Mouse (Mus musculus) lung, embryonic 15.5 days (tissue): Measurements from ENCODE around the gene Rsph9. TPM values are rescaled to one million over a fixed set of nuclear protein-coding genes. Genes with fewer than 3 reads are reported as not detected.

ENCODE experiments used
- ATAC-seq: fragments of 200-750 bp; cut with Nextera tagmentation; 2 replicates; pipeline ENCODE4 v1.8.0; 2017; ENCODE audit warnings: moderate number of reproducible peaks, borderline replicate concordance; ENCODE audit not compliant: low FRiP score, low TSS enrichment; ENCODE audit errors: extremely low read depth
- H3K27ac ChIP-seq: fragments of 300-500 bp; sonication (generic); 2 replicates; pipeline ENCODE4 v1.5.1; 2015; ENCODE audit warnings: moderate library complexity, mild to moderate bottlenecking, inconsistent platforms
- H3K27me3 ChIP-seq: fragments of 300-500 bp; sonication (generic); 2 replicates; pipeline ENCODE4 v1.6.1; 2015; ENCODE audit warnings: inconsistent platforms
- H3K36me3 ChIP-seq: fragments of 300-500 bp; sonication (generic); 2 replicates; pipeline ENCODE4 v1.6.1; 2015; ENCODE audit warnings: inconsistent platforms
- H3K4me1 ChIP-seq: fragments of 300-500 bp; sonication (generic); 2 replicates; pipeline ENCODE4 v1.6.1; 2015; ENCODE audit warnings: inconsistent platforms
- H3K4me2 ChIP-seq: fragments of 300-500 bp; sonication (generic); 2 replicates; pipeline ENCODE4 v1.6.1; 2015; ENCODE audit warnings: inconsistent platforms, mild to moderate bottlenecking, moderate library complexity
- H3K4me3 ChIP-seq: fragments of 300-500 bp; sonication (generic); 2 replicates; pipeline ENCODE4 v1.5.1; 2015; ENCODE audit warnings: mild to moderate bottlenecking, inconsistent platforms
- H3K9ac ChIP-seq: fragments of 300-500 bp; sonication (generic); 2 replicates; pipeline ENCODE4 v1.6.1; 2015; ENCODE audit warnings: inconsistent platforms
- H3K9me3 ChIP-seq: fragments of 300-500 bp; sonication (generic); 2 replicates; pipeline ENCODE4 v1.6.1; 2016; ENCODE audit warnings: inconsistent platforms
- WGBS: fragments of 180-500 bp; shearing (Covaris S2); methylation state at CpG from one replicate; pipeline ENCODE4 v1.1.7; 2015; 5-methylcytosine and 5-hydroxymethylcytosine counted together
- polyA plus RNA-seq: library from polyadenylated mRNA; unstranded; fragments of >200 nt; fragmentation: Nextera tagmentation; extraction: Ambion mirVana; gene quantifications from 2 replicates; pipeline ENCODE4 v1.2.1, GENCODE M21; 2015

Rsph9 gene
- polyA plus RNA-seq: 17.0 and 19.4 TPM in 2 replicates

DNA sequence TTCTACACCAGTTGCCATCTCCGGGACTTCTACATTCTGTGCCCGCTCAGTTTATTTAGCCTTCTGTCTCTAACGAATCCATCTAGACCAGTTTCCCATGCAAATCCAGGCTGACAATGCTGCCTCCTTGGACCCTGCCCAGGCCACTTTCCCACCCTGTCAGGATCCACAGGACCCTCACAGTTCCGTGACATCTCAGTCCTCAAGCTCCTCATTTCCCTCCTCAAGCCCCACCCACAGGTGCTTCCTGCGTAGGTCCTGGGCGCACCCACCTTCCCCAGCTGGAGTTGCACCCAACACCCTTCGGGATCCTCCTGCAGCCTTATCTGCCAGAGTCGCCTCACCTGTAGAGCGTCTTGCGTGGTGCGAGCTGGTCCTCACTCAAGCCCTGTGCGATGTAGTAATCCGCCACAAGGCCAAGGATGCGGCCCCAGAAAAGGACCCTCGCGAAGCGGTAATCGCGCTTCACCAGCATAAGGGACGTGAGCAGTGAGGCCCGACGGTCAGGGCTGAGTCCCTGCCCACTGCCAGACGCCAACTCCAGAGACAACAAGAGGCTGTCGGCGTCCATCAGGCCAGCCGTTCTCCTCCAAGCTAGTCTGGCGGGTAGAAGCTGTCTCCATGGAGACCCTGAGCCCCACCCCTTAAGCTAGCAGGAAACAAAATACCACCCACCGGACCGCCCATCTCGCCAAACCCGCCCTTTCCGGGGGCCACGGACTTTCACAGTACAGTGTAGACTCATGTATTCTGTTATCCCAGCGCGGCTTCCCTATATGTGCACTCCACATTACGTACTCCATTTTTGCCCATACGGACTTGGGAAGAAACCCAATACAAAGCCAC lies at the start of gene Rsph9:
Rsph9 (minus strand) TSS at position 639 of the 846 bp plus-strand sequence.
- H3K4me3 ChIP-seq: peak within 1 kb of the TSS; percentile 50
- H3K9me3 ChIP-seq: no peaks in the 10 kb centered on the region
- H3K27ac ChIP-seq: peak within 1 kb of the TSS; percentile 49; the same call in 1 of the 2 replicates
- no peaks in the 10 kb centered on the region for H3K27me3 ChIP-seq
- H3K4me1 ChIP-seq: peaks cover 17% of the 10 kb centered on the region
- peak within 1 kb of the TSS; percentile 86 for H3K4me2 ChIP-seq
- peaks cover 31% of the 10 kb centered on the region for H3K36me3 ChIP-seq
- peak within 1 kb of the TSS; percentile 38 for H3K9ac ChIP-seq
- ATAC-seq: peak; percentile 96
- 4% methylated on average over 37 of the region's 37 CpGs for WGBS

DNA sequence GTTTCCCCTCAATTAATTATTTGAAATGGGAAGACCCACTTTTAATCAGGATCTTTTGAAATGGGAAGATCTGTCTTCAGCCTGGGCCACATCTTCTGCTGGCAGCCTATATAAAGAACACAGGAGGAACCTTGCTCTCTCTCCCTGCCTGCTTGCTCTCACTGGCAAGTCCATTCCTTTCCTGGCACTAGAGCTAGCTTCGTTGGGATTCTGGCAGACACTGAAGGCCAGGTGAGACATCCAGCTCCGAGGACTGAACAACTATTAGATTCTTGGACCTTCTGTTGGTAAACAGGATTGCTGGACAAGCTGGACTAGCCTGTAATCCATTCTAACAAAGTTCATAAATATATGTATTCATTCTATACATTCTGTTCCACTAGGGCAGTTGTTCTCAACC lies 44.8 kb upstream of the Rsph9 start:
- no peaks in the 10 kb centered on the region for H3K4me1 ChIP-seq
- peaks cover 88% of the 10 kb centered on the region for H3K36me3 ChIP-seq
- no peak overlapping the region for H3K4me3 ChIP-seq
- no peaks in the 10 kb centered on the region for H3K9me3 ChIP-seq
- H3K27me3 ChIP-seq: no peaks in the 10 kb centered on the region
- ATAC-seq: no peak
- H3K27ac ChIP-seq: no peak overlapping the region
- WGBS: 81% methylated on average over 2 of the region's 2 CpGs
- no peak overlapping the region for H3K9ac ChIP-seq
- no peak overlapping the region for H3K4me2 ChIP-seq

DNA sequence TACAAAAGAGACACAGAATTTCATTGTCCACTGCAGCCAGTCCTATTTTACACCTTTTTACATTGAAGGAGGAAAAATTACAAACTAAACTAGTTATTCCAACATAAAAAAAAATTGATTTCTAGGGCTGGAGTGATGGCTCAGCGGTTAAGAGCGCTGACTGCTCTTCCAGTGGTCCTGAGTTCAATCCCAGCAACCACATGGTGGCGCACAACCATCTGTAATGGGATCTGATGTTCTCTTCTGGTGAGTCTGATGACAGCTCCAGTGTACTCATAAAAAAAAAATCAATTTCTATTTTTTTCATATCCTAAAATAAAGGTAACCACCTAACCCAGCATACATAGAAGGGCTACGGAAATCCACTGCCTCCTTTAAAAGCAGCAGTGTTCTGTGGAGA lies 38.3 kb upstream of the Rsph9 start:
- H3K27ac ChIP-seq: no peak overlapping the region
- WGBS: 80% methylated on average over 4 of the region's 4 CpGs
- ATAC-seq: no peak
- H3K27me3 ChIP-seq: no peaks in the 10 kb centered on the region
- no peak overlapping the region for H3K4me2 ChIP-seq
- no peak overlapping the region for H3K4me3 ChIP-seq
- peaks cover 92% of the 10 kb centered on the region for H3K36me3 ChIP-seq
- no peak overlapping the region for H3K9ac ChIP-seq
- no peaks in the 10 kb centered on the region for H3K4me1 ChIP-seq
- H3K9me3 ChIP-seq: no peaks in the 10 kb centered on the region

DNA sequence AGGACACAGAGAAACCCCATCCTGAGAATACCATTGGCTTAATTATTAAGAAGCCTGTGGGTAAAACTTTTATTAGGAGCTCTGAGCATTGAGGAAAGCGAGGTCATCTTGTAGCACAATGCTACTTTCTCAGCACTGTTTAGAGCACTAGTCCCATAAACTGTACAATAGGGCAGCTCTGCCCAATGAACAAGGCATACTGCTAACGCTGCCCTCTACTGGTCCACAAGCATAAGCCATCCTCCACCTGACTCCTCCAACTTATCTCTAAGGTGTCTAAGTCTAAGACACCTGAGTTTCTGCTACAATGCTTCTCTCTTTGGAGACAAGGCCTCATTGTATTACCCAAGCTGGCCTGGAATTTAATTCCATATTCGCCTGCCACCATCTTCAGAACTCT lies 26.5 kb upstream of the Rsph9 start:
- H3K36me3 ChIP-seq: peaks cover 84% of the 10 kb centered on the region
- no peak overlapping the region for H3K4me3 ChIP-seq
- no peak overlapping the region for H3K27ac ChIP-seq
- WGBS: 71% methylated on average over 3 of the region's 3 CpGs
- H3K9ac ChIP-seq: no peak overlapping the region
- no peaks in the 10 kb centered on the region for H3K9me3 ChIP-seq
- H3K4me2 ChIP-seq: no peak overlapping the region
- no peaks in the 10 kb centered on the region for H3K27me3 ChIP-seq
- ATAC-seq: no peak
- no peaks in the 10 kb centered on the region for H3K4me1 ChIP-seq

DNA sequence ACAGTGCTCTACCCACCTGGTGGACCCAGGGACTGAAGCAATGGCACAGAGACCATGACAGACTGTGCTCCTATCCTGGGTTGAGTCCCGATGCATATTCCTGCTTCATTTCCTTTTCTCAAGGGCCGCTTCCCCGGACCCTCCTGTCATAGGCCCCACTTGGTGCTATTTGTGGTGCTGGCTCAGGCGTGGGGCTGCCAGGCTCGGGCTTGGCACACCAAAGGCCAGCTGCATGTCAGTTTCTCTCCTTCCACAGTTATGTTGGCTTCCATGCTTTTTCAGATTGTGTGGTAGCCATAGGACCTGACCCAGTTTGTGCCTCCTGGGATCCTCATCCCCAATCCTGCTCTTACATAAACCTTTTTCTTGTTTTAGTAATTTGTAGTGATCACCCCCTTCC lies 24.8 kb upstream of the Rsph9 start:
- Histone ChIP-seq H3K4me3 (no peak overlapping the region), H3K9me3 (no peaks in the 10 kb centered on the region), H3K36me3 (peaks cover 89% of the 10 kb centered on the region), H3K9ac (no peak overlapping the region), H3K27me3 (no peaks in the 10 kb centered on the region), H3K4me1 (no peaks in the 10 kb centered on the region), H3K4me2 (no peak overlapping the region), H3K27ac (no peak overlapping the region)
- ATAC-seq: no peak
- WGBS: 89% methylated on average over 5 of the region's 5 CpGs

DNA sequence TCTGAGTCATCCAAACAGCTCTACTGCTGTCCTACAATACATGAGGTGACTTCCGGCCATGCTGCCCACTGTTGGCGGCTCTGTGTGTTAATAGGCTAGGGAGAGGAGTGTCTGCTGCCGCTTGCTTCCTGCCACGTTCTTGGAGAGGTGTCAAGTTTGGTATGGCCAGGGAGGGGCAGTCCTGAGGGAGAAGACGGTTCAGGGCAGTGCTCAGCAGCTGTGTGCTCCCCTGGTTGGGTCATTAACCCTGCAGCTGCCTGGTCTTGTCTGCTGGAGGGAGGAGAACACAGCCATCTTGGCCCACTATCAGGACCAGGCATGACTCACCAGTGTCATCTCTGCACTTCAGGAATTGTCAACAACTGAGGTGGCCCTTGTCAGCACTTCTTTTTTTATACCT lies 24.3 kb upstream of the Rsph9 start:
- no peak for ATAC-seq
- Histone ChIP-seq H3K4me3 (no peak overlapping the region), H3K4me1 (peaks cover 2% of the 10 kb centered on the region), H3K4me2 (no peak overlapping the region), H3K9me3 (no peaks in the 10 kb centered on the region), H3K9ac (no peak overlapping the region), H3K36me3 (peaks cover 87% of the 10 kb centered on the region), H3K27me3 (no peaks in the 10 kb centered on the region), H3K27ac (no peak overlapping the region)
- 45% methylated on average over 5 of the region's 5 CpGs for WGBS

DNA sequence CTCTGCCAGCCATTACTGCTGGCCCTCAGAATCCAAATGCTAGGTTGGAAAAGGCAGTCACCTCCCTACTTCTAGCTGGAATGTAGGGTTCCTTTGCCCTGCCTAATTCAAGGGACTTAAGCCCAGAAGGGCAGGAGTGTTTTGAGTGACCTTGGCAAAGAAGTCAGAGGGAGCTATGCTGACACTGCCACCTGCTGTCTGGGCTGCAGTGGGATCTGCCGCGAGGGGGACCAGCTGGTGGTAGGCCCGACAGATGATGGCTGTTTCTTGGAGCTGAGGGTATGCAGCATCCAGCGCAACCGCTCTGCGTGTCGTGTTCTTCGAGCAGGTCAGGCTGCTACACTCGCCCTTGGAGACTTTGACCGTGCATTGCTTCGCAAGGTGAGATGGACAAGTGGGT lies 23.0 kb upstream of the Rsph9 start:
- Histone ChIP-seq H3K36me3 (peaks cover 74% of the 10 kb centered on the region), H3K9me3 (no peaks in the 10 kb centered on the region), H3K4me2 (no peak overlapping the region), H3K27ac (no peak overlapping the region), H3K4me1 (peaks cover 15% of the 10 kb centered on the region), H3K4me3 (no peak overlapping the region), H3K9ac (no peak overlapping the region), H3K27me3 (no peaks in the 10 kb centered on the region)
- WGBS: 86% methylated on average over 11 of the region's 11 CpGs
- no peak for ATAC-seq

DNA sequence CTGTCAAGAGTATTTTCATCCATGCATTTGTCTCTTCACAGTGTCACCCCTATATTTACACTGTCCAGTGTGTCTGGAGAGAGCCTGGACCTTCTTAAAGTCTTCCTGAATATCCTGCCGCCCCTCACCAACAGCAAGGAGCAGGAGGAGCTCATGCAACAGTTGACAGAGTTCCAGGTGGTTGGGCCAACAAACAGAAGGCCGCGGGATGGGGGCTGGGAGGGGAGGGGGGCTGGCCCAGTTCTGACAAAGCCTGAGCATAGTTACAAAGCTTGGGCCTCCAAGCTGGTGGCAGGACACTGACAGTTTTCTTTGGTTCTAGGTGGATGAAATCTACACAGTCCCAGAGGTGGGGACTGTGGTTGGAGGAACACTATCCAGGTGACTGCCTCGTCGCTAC lies 22.3 kb upstream of the Rsph9 start:
- 74% methylated on average over 5 of the region's 5 CpGs for WGBS
- no peak for ATAC-seq
- H3K27ac ChIP-seq: no peak overlapping the region

DNA sequence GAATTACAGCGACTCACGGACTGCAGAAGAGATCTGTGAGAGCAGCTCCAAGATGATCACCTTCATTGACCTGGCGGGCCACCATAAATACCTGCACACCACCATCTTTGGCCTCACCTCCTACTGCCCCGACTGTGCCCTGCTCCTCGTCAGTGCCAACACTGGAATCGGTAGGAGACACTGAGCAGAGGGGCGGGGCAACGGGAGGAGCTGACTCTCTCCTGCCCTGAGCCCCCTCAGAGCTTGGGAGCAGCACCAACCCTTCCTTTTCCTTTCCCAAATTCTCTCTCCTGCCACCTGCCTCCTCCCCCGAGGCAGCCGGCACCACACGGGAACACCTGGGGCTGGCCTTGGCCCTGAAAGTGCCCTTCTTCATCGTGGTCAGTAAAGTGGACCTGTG lies 21.4 kb upstream of the Rsph9 start:
- WGBS: 87% methylated on average over 12 of the region's 12 CpGs
- peaks cover 62% of the 10 kb centered on the region for H3K36me3 ChIP-seq
- H3K9me3 ChIP-seq: no peaks in the 10 kb centered on the region
- H3K4me1 ChIP-seq: peaks cover 19% of the 10 kb centered on the region
- no peak overlapping the region for H3K9ac ChIP-seq
- no peak overlapping the region for H3K4me3 ChIP-seq
- ATAC-seq: no peak
- no peak overlapping the region for H3K4me2 ChIP-seq
- H3K27me3 ChIP-seq: no peaks in the 10 kb centered on the region
- no peak overlapping the region for H3K27ac ChIP-seq

More for the DNA sequence above, 22.3 kb upstream of the Rsph9 start:
- H3K27me3 ChIP-seq: no peaks in the 10 kb centered on the region
- no peak overlapping the region for H3K4me3 ChIP-seq
- H3K9ac ChIP-seq: no peak overlapping the region
- no peak overlapping the region for H3K4me2 ChIP-seq
- no peaks in the 10 kb centered on the region for H3K9me3 ChIP-seq
- H3K4me1 ChIP-seq: peaks cover 19% of the 10 kb centered on the region
- peaks cover 70% of the 10 kb centered on the region for H3K36me3 ChIP-seq

DNA sequence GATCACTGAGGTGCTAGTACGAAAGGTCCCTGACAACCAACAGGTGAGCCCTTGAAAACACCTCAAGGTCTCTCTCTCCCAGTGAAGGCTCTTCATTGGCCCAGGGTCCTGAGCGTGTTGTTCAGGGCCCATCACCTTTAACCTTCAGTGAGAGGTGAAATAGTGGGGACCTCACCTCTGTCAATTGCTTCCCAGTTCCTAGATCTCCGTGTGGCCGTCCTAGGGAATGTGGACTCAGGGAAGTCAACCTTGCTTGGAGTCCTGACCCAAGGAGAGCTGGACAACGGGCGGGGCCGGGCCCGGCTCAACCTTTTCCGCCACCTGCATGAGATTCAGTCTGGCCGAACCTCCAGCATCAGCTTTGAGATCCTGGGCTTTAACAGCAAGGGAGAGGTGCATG lies 20.8 kb upstream of the Rsph9 start:
- Histone ChIP-seq H3K27me3 (no peaks in the 10 kb centered on the region), H3K9ac (no peak overlapping the region), H3K4me3 (no peak overlapping the region), H3K27ac (no peak overlapping the region), H3K36me3 (peaks cover 59% of the 10 kb centered on the region), H3K9me3 (no peaks in the 10 kb centered on the region), H3K4me2 (no peak overlapping the region), H3K4me1 (peaks cover 20% of the 10 kb centered on the region)
- WGBS: 92% methylated on average over 10 of the region's 10 CpGs
- no peak for ATAC-seq

DNA sequence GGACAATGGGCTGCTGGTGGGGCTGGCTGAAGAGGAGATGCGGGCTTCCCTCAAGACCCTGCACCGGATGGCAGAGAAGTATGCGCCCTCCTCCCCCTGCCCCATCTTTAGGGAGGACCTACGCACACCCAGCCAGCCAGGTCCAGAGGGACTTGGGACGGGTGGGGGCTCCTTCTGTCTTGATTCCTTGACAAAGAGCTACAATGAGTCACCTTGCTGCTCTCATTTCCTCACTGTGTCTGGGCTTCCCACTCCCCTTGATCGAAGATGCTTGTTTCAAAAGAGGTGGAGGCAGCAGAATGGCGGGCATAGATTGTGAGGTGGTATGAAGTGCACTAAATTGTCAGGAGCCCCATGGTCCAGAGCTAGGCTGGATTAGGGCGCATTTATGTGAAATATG lies 20.3 kb upstream of the Rsph9 start:
- ATAC-seq: no peak
- Histone ChIP-seq H3K27ac (no peak overlapping the region), H3K36me3 (peaks cover 54% of the 10 kb centered on the region), H3K4me1 (peaks cover 25% of the 10 kb centered on the region), H3K4me3 (no peak overlapping the region), H3K4me2 (no peak overlapping the region), H3K27me3 (no peaks in the 10 kb centered on the region), H3K9me3 (no peaks in the 10 kb centered on the region), H3K9ac (no peak overlapping the region)
- WGBS: 93% methylated on average over 8 of the region's 8 CpGs

DNA sequence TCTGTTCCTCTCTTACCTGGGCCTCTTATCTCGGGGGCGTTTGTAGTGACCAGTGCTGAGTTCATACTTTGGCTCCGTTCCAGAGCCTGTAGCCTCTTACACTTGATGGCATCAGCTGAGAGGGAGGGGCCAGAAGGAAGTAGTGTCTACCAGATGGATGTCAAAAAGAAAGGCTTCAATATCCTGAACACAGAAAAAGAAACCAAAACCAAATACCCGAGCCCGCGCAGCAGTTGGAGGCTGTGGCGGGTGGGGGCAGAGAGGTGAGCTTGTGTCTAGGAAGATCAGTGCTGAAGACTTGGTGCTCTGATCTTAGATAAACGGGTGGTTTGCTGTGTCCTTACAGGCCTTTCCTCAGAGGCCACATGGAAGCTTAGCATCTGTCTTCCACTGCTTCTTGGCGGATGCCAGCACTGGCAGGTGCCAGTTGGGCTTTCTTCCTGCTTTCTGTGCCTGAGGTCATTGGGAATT lies 19.0 kb upstream of the Rsph9 start:
- peak overlapping the region; percentile 68 for H3K4me3 ChIP-seq

More for the DNA sequence above, 19.0 kb upstream of the Rsph9 start:
- Histone ChIP-seq H3K4me1 (peaks cover 28% of the 10 kb centered on the region), H3K4me2 (peak overlapping the region; percentile 65), H3K9ac (no peak overlapping the region), H3K27ac (peak overlapping the region; percentile 57; the same call in 1 of the 2 replicates), H3K36me3 (peaks cover 41% of the 10 kb centered on the region), H3K27me3 (no peaks in the 10 kb centered on the region), H3K9me3 (no peaks in the 10 kb centered on the region)
- 56% methylated on average over 9 of the region's 9 CpGs for WGBS
- ATAC-seq: no peak
